Mouse (Mus musculus): Measurements from ENCODE around the gene Ces1b.

GRCm38 (mm10) chr8:93126476-93126875, 46.7 kb upstream of the Ces1b start:
- no peak for TF ChIP-seq CTCF (IDR thresholded peaks at IDR 0.05; ENCODE audit: borderline replicate concordance, insufficient read depth, low read length)
- no peak for TF ChIP-seq POLR2A (IDR thresholded peaks at IDR 0.05; ENCODE audit: low read depth, low read length)

Data from embryonic fibroblast, embryonic 13.5 days (primary cell).